In the genomic region with DNA sequence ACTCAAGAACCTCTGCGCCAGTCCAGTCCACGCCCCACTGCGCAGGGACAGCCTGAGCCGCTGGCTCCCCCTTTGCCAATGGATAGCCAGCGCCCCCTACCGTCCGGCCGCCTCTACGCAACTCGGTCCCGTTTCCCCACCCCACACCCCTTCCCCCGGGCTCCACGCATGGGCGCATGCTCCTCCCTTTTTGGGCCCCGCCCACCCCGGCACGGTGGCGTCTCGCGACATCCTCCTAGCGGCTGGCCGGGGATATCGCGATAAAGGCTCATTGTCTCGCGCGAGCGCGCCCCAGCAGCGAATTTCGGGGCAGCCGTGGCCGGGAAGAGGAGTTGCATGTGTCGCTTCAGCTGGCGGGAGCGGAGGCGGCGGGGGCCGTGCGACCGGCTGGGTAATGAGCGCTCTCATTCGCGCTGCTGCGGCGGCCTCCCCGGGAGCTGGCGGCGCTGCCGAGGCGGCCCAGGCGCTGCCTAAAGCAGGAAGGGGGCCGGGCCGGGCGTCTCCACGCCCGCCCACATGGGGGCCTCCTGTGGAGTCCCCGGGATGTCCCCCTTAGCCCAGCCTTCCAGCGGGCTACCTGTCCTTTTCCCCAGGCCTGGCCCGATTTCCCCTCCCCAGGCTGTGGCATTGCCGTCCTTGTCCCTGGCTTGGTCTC, we compare ENCODE assay signal across 1 mouse cellular context.
TF ChIP-seq lines count a peak whose summit lies in the region.

Gene Denr (plus strand): TSS at position 200 of the 655 bp plus-strand sequence.

TF ChIP-seq in CH12.LX, 34 proteins besides CTCF, POLR2A, EP300 and RAD21 (continued from another document):
- TF ChIP-seq IRF4 (IDR thresholded peaks at IDR 0.05; ENCODE audit: low read depth, low read length) (0 out of 2 replicates have a peak, but pooled peaks have one; percentile 18), TBP (conservative IDR thresholded peaks at IDR 0.05; ENCODE audit: low read depth, low read length) (peak; percentile 50; the same call in 1 of the 2 replicates), MYC (IDR thresholded peaks at IDR 0.05; ENCODE audit: low read depth, low read length) (no peak; the same call in 1 of the 2 replicates), ZNF384 (IDR thresholded peaks at IDR 0.05; ENCODE audit: low read depth, low read length) (no peak), ZKSCAN1 (IDR thresholded peaks at IDR 0.05; ENCODE audit: borderline replicate concordance, low read depth, low read length) (no peak), ETS1 (conservative IDR thresholded peaks at IDR 0.05; ENCODE audit: low read depth, low read length) (no peak), MAX (IDR thresholded peaks at IDR 0.05; ENCODE audit: low read length) (peak; percentile 51; the same call in 1 of the 2 replicates), ZC3H11A (IDR thresholded peaks at IDR 0.05; ENCODE audit: low read depth, low read length) (no peak; the same call in 1 of the 2 replicates), BHLHE40 (IDR thresholded peaks at IDR 0.05; ENCODE audit: low read depth, low read length) (no peak), MXI1 (IDR thresholded peaks at IDR 0.05; ENCODE audit: low read depth, low read length) (peak; percentile 97), UBTF (IDR thresholded peaks at IDR 0.05; ENCODE audit: low read depth, low read length) (no peak; the same call in 1 of the 2 replicates), USF2 (conservative IDR thresholded peaks at IDR 0.05; ENCODE audit: low read depth, low read length) (no peak), KAT2A (IDR thresholded peaks at IDR 0.05; ENCODE audit: insufficient replicate concordance, low read length) (no peak), ELF1 (IDR thresholded peaks at IDR 0.05; ENCODE audit: low read depth, low read length) (peak; percentile 50)
